Mouse (Mus musculus) left cerebral cortex, adult 11 months (tissue): ENCODE results near the gene Wbp4.
"Not testable (repeated sequence)": the region's sequence is repeated elsewhere in the genome, so short reads cannot be mapped to it uniquely, and the experiment has no call there.

Experiments used
- DNase-seq: peaks from one replicate; pipeline ENCODE4 v3.0.0; 2022; ENCODE audit warnings: low spot score

Wbp4 gene

DNA sequence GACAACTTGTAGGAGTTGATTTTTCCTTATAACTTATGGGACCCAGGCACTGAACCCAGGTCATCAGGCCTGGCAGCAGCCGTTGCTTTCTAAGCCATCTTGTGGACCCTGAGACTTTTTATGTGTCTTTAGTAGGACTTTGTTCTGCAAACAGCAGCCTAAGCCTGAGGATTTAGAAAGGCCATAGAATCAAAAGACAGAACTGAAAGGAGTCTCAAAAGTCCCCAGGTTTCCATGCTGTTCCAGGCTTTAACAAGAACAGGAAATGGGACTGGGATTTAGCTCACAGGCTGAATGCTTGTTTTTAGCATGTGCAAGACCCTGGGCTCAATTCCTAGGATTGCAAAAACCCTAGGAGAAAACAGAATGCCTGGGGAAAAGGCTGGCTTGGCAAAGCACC lies 26.5 kb upstream of the Wbp4 start:
- no peak for DNase-seq

DNA sequence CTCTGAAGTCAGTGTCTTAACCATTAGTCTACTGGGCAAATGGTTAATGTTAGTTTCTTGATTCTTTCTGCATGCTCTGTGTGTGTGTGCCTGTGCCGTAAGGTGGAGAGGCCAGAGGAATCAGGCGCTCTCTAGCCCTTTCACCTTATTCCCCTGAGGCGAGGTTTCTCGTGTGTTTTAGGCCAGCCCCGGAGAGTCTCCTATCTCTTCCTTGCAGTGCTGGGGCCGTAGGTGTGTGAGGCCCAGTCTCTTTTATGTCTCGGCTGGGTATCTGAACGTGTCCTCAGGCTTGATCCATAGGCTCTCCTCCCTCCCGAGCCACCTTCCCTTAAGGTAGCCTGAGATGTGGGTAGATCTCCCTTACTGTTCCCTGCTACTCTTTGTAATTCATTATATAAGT lies 24.9 kb upstream of the Wbp4 start:
- DNase-seq = no peak

DNA sequence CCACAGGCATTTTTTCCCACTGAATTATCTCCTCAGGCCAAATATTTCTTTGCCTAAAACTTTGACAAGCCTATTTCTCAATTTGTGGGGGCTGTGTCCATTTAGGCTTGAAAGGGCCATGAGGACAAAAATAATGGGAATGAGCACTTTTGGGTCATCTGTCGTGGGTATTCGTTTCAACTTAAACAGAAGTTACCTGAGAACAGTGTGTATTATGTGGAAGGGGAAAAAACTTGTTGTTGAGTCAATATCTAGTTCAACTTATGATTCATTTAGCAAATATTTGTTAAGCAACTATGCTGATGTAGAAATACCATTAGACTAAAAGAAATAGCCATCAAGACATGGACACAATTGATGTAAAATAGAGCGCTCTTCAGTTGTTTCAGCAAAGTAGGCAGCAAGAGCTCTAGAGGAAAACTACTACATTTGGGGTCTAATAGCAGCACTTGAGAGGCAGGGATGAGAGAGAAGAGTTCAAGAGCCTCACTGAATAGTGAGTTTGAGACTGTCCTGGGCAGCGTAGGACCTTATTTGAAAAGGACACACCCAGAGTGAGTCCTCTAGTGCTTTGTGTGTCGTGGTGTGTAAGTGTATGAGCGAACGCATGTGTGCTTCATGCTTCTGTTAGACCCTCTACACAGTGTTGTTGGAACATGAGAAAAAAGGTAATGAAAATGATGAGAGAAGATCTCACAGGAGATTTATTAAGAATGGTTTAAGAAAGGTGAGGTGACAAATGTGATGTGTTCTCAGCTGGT lies 23.1 kb upstream of the Wbp4 start:
- no peak for DNase-seq

DNA sequence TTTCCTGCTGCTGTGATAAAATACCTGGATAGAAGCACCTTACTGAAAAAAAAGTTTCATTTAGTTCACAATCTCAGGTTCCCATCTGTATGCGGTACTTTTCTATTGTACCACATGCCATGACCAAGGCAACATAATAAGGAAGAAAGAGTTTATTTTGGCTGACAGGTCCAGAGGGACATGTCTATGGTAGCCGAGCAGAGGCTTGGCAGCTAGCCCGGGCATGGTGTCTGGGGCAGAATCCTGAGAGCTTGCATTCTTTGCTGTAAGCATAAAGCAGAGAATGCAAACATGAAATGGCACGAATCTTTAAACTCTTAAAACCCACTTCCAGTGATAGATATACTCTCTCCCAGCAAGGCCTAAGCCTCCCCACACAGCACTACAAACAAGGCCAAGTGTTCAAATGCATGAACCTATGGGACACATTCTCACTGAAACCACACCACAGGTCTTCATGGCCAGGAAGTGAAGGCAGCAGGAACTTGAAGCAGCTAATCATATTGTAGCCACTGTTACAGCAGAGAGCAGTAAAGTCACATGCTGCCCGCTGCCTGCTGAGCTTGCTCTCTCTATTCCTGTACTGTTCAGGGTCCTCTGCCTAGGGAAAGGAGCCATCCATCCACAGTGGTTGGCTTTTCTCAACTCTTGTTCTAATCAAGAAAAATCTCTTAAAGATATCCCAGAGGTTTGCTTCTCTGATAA lies 22.2 kb upstream of the Wbp4 start:
- DNase-seq = no peak

DNA sequence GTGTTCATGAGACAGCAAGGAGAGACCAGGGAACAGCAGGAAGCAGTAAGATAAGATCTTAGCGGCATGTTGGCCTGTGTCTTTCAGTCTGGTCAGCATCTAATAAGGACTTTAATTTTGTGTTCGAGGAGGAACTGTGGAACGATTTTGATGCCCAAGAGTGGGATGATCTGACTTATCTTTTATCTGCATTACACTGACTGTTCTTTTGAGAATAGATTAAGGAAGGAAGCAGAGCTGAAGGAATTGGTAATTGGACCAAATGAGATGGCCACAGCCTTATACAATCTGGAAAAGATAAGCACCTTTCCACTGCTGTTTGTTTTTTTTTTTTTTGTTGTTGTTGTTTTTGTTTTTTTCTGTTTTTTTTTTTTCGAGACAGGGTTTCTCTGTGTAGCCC lies 19.4 kb upstream of the Wbp4 start:
- DNase-seq = no peak

DNA sequence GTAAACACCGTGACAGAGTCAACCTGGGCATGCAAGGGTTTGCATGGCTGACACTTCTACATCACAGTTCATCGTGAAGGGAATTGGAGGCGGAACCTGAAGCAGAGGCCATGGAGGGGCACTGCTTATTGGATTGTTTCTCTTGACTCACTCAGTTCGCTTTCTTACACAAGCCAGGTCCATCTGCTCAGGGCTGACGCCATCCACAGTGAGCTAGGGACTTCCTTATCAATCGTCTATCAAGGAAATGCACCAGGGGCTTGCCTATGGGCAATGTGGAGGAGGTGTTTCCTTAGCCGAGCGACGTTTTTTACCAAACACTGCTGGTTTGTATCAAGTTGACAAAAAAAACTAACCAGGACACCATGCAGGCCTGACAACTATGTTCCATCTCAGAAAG lies 18.0 kb upstream of the Wbp4 start:
- DNase-seq = no peak

DNA sequence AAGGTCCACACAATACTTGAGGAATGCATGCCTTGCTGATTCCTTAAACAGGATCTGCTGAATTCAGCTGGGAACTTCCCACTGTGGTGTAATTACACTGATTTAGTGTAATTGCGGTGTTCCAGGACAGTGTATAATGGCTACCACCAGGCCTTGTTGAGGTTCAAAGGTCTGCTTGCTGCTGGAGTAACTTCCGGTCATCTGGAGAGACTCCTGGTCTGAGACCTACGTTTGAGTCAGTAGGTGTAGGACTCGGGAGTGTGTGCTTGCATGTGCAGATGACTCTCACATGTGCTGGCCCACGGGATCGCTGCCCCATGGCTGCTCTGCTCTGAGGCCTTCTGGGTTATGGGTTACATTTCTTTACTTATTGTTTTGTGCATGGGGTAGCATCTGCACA lies 13.0 kb upstream of the Wbp4 start:
- DNase-seq = no peak

DNA sequence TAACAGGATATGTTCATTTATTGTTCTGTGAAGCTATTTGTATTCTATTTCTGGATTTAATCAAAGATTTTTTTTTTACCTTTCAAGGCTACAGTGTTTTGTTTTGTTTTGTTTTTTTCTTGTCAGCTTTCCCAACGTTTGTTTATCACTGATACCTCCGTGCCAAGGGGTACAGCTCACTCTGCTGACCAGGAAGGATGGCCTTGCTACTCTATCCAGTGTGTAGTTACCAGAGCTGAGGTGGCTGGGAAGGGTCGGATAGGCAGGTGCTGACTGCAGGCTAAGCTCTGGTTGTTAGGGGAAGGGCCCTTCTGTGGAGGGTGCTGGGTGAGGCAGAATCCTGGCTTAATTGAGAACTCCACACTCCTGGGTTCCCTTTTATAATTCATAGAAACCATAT lies 8.9 kb upstream of the Wbp4 start:
- no peak for DNase-seq

DNA sequence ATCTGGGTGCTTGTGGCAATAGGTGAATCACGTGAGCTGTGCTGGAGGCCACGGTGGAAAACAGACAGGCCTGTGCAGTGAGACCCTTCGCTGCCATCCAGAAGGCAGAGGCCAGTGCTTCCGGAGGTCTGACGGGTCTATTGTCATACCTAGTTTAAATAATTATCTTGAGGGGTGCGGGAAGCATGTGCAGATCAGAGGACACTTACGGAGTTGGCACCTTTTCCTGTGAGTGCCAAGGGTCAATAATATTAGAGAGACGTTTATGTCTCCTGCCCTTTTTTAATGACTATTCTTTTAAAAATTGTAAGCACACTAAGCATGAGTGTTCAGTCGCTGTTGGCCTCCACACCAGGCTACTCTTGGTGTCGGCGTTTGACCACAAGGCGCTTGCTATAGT lies 7.8 kb upstream of the Wbp4 start:
- no peak for DNase-seq

DNA sequence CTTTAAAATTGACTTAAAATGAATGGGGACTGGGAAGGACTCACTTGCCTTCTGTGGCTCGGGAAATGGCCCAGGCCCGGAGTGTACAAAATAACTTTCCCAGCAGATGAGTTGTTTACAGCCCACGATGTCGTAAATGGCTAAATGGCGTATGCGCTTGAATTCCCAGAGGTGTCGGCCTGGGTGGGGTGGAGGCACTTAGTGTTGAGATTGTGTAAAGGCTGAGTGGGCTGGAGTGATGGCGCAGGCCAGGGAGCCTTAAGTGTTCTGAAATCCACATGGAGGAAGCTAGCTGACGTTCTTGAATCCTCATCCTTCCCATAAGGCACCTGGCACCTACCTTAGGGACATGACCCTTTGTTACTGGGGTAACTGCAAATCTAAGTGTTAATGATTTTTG lies 7.2 kb upstream of the Wbp4 start:
- DNase-seq = no peak

DNA sequence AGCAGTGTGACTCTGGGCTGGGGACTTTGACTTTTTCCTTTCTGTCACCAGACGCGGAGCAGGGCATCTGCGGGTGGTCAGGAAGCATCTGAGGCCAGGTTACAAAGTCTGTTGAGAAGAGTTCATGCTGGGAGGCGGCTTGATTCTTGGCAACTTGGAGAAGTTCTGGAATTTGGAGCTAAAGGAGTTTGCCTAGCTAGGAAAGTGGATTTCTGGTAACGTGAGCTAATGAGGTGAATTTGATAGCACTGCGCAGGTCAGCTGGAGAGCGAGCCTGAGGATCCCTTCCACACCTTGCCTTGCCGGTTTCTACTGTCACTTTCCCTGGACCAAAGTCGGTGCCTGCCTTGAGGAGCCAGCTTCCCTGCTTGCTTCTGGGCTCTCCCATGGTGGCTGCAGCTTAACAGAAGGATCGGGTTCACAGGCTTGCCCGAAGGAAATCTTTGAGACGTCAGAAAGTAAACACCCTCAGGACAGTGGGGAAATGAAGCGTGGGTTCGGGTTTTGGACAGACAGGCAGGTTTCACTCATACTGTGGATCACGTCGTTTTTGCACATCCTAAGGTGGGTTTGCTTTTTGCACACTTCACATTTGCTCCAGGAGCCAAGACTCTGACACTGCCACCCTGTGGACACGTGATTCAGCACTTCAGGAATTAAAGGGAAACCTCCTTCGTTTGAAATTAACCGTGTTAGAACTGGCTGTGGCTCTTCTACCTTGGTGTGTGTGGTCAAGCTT lies 5.8 kb upstream of the Wbp4 start:
- no peak for DNase-seq

DNA sequence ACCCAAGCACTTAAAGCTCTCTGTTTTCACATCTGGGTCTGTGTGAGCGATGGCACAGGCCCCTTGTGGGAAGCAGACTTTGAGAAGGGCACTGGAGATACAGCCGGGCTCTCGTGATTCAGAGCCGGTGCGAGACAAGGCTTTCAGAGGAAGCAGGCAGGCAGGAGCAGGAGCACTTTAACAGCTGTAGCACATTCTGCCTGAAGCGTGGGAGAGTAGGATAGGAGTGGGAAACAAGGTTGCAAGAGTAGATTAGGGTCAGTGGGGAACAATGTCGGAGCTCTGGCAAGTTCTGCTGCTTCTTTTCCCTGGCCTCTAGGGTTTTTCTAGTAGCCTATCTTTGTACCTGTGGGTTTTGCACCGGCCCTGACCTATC lies 5.3 kb upstream of the Wbp4 start:
- no peak for DNase-seq

DNA sequence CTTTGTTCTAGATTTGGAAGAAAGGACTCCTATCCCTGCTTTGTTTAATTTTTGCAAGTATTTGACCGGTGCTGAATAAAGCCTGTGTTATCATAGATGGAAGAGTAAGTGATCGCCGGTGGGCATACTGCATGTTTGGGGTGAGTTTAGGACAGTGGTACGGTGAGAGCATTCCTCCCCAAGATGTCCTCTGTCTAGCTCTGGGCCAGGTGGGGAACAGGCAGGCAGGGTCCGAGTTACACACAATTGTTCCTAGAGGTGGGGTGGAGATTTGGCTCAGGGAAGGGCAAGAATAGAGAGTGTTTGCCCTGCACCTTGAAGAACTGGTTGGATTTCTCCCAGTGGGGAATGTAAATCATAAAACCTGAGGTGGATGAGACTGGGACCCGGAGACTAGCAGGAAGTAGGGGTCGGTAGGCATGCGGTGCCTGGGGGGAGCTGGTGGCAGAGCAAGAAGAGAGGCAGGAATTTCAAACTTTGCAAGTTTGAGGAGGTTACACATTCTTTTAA lies 2.3 kb upstream of the Wbp4 start:
- DNase-seq = no peak

DNA sequence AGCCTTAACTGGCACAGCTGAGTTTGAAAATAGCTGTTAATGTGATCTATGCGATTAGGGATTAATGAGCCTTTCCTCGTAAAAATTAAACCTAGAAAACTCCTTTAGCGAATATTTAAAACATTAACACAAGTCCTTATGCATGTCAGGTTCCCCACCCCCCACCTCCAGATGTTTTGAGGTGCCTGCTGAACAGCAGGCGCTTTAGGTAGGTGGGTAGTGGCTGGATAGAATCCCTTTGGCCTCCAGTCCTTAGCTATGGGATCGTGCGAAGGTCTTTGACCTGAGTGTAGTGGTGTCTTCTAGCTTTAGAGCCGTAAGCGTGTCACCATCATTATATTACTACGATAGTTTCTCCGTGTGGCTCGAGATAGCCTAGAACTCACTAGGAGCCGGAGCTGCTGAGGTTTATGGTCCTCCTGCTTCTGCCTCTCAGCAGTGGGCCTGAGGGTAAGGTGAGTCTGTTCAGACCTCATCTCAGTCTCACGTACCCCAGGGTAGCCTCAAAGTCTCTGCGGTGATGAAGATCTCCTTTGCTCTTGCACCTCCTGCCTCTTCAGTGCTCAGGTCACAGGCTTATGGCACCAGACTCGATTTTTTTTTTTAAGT lies 1.5 kb upstream of the Wbp4 start:
- DNase-seq = no peak

DNA sequence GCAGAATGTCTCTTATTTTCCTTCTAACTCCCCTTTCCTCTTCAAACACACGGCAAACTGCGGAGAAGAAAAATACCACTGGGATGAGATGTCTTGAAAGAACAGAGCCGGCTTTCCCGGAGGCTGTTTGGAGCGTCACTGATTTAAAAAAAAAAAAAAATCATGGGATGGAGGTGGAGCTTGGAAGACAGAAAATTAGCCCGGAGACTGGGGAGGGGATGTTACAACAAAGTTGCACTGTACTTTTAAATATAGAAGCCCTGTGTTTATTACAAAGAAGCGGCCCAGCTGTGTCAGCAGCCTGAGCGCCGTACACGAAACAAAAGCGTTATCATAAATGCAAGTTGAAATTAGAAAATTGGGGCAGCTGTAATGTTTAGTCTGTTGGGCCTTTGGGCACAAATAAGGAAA lies 936 bp upstream of the Wbp4 start:
- no peak for DNase-seq

DNA sequence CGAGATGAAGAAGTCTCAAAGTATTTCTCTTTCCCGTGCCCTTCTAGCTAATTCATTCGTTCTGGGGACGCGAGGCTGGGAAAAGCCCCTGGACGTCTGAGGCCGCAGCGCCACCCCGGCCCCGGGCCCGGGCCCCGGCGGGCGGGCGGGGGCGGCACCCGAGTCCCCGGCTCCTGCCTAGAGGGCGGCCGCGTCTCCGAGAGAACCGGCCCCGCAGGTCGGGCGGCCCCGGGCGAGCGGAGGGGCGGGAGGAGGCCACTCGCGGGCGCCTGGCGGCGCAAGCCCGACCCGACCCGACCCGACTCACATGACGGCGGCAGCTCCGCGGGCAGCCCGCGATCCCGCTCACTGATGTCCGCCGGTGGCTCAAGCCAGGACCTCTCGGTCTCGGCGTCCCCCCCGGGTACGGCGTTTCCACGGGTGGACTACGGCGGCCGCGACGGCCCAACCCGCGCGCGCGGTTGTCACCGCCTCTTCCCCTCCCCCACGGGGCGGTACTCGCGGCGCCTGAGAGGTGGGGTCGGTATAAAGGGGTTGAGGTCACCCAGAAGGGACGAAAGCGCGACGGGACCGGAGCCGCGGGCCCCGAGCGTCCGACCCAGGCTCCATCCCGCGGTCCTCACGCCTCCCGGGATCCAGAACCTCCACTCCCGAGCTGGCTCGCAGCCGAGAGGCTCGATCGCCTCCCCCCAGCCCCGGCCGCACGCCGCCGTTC lies 539 bp downstream of the Wbp4 start, which contains the start of gene Elf1:
Elf1 (plus strand) TSS at position 571 of the 715 bp plus-strand sequence.
- DNase-seq = peak; percentile 93

DNA sequence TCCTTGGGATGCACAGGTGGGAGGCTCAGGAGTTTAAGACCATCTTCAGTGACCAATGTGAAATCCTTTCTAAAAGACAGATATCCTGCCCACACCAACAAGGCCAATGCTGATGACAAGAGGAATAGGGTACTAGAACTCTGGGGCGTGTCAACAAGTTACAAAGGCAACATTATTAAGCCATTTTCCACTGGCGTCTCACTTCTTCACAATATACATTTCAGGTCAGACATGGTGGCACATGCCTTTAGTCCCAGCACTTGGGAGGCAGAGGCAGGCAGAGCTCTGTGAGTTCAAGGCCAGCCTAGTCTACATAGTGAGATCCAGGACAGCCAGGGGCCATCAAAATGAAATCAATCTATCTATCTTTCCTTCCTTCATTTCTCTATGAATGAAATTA lies 7.9 kb downstream of the Wbp4 start:
- DNase-seq = no peak

DNA sequence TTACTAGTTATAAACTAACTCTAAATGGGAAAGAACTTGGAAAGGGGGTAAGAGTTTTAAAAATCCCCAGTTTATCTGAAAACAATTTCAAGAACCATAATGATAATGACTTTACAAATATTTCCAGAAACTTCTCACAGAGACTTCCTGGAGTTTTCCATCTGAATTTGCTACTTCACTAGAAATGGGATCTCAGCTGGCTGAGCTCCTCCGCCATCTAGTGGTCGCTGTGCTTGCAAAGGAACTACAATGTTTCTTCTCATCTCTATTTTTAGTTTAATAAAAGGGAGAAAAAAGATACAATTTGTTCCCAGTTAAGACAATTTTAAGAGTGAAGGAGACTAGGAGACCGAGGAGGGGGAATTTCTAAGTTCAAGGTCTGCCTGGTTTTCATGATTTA lies 13.7 kb downstream of the Wbp4 start:
- DNase-seq = no peak

DNA sequence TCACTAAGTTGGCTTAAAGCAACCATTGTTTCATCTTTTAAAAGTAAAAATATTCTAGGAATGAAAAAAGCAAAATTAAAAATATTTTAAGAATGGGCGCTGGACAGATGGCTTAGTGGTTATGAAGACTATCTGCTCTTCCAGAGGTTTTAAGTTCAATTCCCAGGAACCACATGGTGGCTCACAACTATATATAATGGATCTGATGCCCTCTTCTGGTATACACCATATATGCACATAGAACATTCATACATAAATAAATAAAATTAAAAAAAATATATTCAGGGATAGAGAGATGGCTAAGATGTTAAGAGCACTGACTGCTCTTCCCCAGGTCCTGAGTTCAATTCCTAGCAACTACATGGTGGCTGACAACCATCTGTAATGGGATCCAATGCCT lies 15.7 kb downstream of the Wbp4 start:
- DNase-seq = no peak

DNA sequence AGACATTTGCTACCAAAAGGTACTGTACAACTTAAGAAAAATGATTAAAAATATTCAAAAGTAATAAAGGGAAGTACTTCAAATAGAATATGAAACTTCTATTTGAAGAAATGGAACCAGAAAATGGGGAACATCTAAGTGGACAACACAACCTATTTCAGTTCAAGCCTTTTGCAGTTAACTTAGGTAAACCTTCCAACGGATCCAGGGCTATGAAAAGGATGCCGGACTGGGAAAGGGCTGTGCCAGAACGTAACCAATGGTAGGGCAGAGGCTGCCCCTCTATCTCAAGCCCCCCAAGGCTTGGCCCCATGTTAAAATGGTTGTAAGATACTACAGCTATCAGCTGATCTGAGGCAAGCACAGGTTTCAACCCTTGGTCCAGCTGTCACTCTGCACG lies 20.3 kb downstream of the Wbp4 start:
- DNase-seq = no peak

DNA sequence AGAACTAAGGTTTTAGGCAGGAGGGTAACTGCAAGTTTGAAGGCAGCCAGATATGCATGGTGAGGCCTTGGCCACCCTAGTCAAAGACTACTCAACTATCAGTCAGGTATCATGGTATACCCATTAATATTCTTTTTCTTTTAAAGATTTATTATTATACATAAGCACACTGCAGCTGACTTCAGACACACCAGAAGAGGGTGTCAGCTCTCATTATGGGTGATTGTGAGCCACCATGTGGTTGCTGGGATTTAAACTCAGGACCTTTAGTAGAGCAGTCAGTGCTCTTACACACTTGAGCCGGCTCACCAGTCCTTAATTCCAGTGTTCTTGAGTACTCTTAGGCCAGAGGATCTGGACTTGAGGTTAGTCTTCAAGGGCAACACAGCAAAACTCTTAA lies 20.9 kb downstream of the Wbp4 start:
- DNase-seq = no peak

DNA sequence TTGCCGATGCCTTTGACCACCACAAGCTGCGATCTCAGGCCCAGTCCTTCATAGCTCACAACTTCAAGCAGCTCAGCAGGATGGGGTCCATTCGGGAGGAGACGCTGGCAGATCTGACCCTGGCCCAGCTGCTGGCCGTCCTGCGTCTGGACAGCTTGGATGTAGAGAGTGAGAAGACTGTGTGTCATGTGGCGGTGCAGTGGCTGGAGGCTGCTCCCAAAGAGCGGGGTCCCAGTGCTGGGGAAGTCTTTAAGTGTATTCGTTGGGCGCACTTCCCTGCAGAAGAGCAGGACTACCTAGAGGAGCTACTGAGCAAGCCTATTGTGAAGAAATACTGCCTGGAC lies 28.8 kb downstream of the Wbp4 start:
- DNase-seq = not testable (repeated sequence)
